Mouse (Mus musculus) forebrain, postnatal 0 days (tissue): ENCODE measurements around the gene Gm3854. TPM values are rescaled to one million over a fixed set of nuclear protein-coding genes. Genes with fewer than 3 reads are reported as not detected.
"Not testable (repeated sequence)": the region's sequence is repeated elsewhere in the genome, so short reads cannot be mapped to it uniquely, and the experiment has no call there.

ENCODE experiments used
- ATAC-seq: fragments of 200-750 bp; cut with Nextera tagmentation; 2 replicates; pipeline ENCODE4 v1.8.0; 2017; ENCODE audit warnings: mild to moderate bottlenecking, moderate library complexity
- DNase-seq: peaks from one replicate; pipeline ENCODE4 v3.0.0-alpha.2; 2015
- H3K27ac ChIP-seq: fragments of 300-500 bp; sonication (generic); 2 replicates; pipeline ENCODE4 v1.5.1; 2014; ENCODE audit warnings: low read depth, mild to moderate bottlenecking, antibody characterized with exemption, low read length, moderate library complexity, mixed read lengths
- H3K27me3 ChIP-seq: fragments of 300-500 bp; sonication (generic); 2 replicates; pipeline ENCODE4 v1.6.1; 2014; ENCODE audit warnings: mild to moderate bottlenecking, low read length, mixed read lengths; ENCODE audit not compliant: insufficient read depth
- H3K36me3 ChIP-seq: fragments of 300-500 bp; sonication (generic); 2 replicates; pipeline ENCODE4 v1.6.1; 2014; ENCODE audit warnings: mild to moderate bottlenecking, moderate library complexity; ENCODE audit not compliant: insufficient read depth
- H3K4me1 ChIP-seq: fragments of 300-500 bp; sonication (generic); 2 replicates; pipeline ENCODE4 v1.6.1; 2014; ENCODE audit warnings: antibody characterized with exemption; ENCODE audit not compliant: insufficient read depth
- H3K4me2 ChIP-seq: fragments of 300-500 bp; sonication (generic); 2 replicates; pipeline ENCODE4 v1.6.1; 2014; ENCODE audit warnings: low read depth, mild to moderate bottlenecking, moderate library complexity
- H3K4me3 ChIP-seq: fragments of 300-500 bp; sonication (generic); 2 replicates; pipeline ENCODE4 v1.5.1; 2014; ENCODE audit warnings: low read depth, low read length, mixed read lengths
- H3K9ac ChIP-seq: fragments of 300-500 bp; sonication (generic); 2 replicates; pipeline ENCODE4 v1.6.1; 2014; ENCODE audit warnings: mild to moderate bottlenecking
- H3K9me3 ChIP-seq: fragments of 300-500 bp; sonication (generic); 2 replicates; pipeline ENCODE4 v1.6.1; 2016; ENCODE audit warnings: low read length
- CTCF ChIP-seq: sonication (generic); IDR thresholded peaks from 2 replicates; pipeline ENCODE4 v1.5.1; 2016; ENCODE audit warnings: antibody characterized with exemption, control low read depth, low read depth
- WGBS: fragments of 180-500 bp; shearing (Covaris S2); extraction: QIAGEN DNeasy Blood & Tissue Kit; methylation state at CpG from one replicate; pipeline ENCODE4 v1.1.7; 2014; 5-methylcytosine and 5-hydroxymethylcytosine counted together
- polyA plus RNA-seq: library from polyadenylated mRNA; unstranded; fragments of >200 nt; fragmentation: Nextera tagmentation; extraction: Ambion mirVana; gene quantifications from 2 replicates; pipeline ENCODE4 v1.2.1, GENCODE M21; 2015
- total RNA-seq: library from RNA; depleted of rRNA; stranded (reverse); fragments of >200 nt; gene quantifications from 2 replicates; pipeline ENCODE4 v1.2.3, GENCODE M21; 2014; rRNA removed

Gm3854 gene
- 5.8 and 7.8 TPM in 2 replicates for total RNA-seq
- polyA plus RNA-seq, result 1.5 and 4.6 TPM in 2 replicates

- H3K4me2 ChIP-seq, result peak within 1 kb of the TSS; percentile 41
- peak within 1 kb of the TSS; percentile 55 for H3K4me3 ChIP-seq
- H3K36me3 ChIP-seq, result no peaks in the 10 kb centered on the region
- DNase-seq (peak; percentile 94), ATAC-seq (peak; percentile 96)
- no peak for TF ChIP-seq CTCF
- no peaks in the 10 kb centered on the region for H3K9me3 ChIP-seq
- no peaks in the 10 kb centered on the region for H3K27me3 ChIP-seq
- H3K4me1 ChIP-seq, result no peaks in the 10 kb centered on the region
- H3K27ac ChIP-seq, result peak within 1 kb of the TSS; percentile 78
- under 1% methylated on average over 26 of the region's 26 CpGs for WGBS
- peak within 1 kb of the TSS; percentile 60 for H3K9ac ChIP-seq
Measured at GRCm38 (mm10) chr7:6343501-6344071, at the start of gene Gm3854. Gm3854 (plus strand) TSS chr7:6343759.

- H3K4me3 ChIP-seq, H3K27me3 ChIP-seq, ATAC-seq, H3K4me2 ChIP-seq, H3K9me3 ChIP-seq, DNase-seq, H3K9ac ChIP-seq, H3K4me1 ChIP-seq, H3K27ac ChIP-seq: not testable (repeated sequence)
- peaks cover 44% of the 10 kb centered on the region for H3K36me3 ChIP-seq
- WGBS, result 84% methylated on average over 11 of the region's 11 CpGs
Measured at GRCm38 (mm10) chr7:6300796-6301195, 42.8 kb upstream of the Gm3854 start.

DNA sequence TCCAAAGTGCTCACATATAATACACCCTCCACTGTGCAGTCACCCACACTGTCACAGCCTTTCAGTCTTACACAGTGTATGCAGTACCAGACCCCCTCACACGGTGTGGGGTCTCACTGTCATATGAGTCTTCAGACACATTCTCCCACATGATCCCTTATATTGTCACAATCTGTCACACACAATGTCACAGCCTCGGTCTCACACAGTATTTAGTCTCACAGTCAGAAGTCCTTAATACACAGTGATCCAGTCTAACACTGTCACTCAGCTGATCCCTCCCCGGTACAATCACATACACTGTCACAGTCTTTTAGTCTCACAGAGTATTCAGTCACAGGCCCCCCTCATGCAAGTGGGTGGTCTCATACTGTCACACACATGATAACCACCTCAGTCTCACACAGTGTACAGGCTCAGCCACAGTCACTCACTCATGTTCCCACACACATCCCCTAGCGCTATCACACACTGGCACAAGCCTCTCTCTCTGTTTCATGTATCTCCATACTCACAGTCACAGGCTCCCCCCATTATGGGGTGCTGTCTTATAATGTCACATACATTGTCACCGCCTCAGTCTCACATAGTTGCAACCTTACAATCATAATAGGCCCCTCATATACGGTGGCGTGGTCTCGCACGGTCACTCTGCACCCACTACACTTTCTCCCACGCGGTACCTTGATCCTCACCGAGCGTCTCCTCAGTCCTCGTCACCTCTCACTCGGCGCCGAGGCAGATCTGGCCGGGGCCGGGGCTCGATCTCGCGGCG is 12.9 kb upstream of the Gm3854 start:
- no peaks in the 10 kb centered on the region for H3K9me3 ChIP-seq
- H3K27me3 ChIP-seq, result no peaks in the 10 kb centered on the region

DNA sequence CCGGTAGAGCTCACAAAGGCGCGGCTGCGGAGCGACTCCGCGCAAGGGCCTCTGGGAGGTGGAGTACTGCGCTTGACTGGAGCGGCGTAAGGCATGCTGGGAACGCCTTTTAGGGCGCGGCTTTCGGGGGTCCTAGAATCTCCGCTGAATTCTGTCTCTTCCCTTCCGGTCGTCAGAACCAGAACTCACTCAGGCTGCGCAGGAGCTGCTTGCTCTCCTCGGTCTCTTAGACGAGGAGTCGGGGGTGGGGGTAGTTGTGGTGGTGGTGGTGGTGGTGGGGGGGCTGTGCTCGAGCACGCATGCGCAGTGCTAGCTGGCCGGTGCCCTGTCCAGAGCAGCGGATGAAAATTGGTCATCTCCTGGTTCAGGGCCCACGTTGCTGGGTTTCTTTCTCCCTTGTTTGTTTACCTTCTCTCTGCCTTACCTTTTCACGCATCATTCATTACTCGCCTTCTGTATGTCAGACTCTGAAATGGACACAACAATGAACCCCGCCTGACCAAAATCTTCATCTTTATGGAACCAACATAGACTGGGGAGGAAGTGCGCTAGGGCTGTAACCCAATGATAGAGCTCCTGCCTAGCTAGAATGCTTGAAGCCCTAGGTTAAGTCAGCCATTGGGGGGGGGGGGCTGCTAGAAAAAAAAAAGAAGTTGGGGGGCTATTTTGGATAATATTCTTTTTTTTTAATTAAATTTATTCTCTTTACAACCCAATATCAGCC is 12.2 kb upstream of the Gm3854 start, which contains the start of gene Zfp583:
Gene Zfp583, minus strand, starts transcription at position 53 of the 724 bp plus-strand sequence.
- no peaks in the 10 kb centered on the region for H3K27me3 ChIP-seq
- DNase-seq (peak; percentile 96), ATAC-seq (peak; percentile 95)
- TF ChIP-seq CTCF, result no peak
- peaks cover 8% of the 10 kb centered on the region; the same call in 1 of the 2 replicates for H3K4me1 ChIP-seq
- peak within 1 kb of the TSS; percentile 60 for H3K4me3 ChIP-seq
- H3K36me3 ChIP-seq, result peaks cover 17% of the 10 kb centered on the region
- WGBS, result 9% methylated on average over 30 of the region's 31 CpGs
- peak within 1 kb of the TSS; percentile 84 for H3K9ac ChIP-seq
- peak within 1 kb of the TSS; percentile 90 for H3K27ac ChIP-seq
- H3K9me3 ChIP-seq, result no peaks in the 10 kb centered on the region
- peak within 1 kb of the TSS; percentile 56 for H3K4me2 ChIP-seq

More for the DNA sequence above, 12.9 kb upstream of the Gm3854 start:
- 10% methylated on average over 23 of the region's 23 CpGs for WGBS
- TF ChIP-seq CTCF, result no peak
- Histone ChIP-seq H3K9ac (peak overlapping the region; percentile 84), H3K4me2 (peak overlapping the region; percentile 56), H3K4me3 (peak overlapping the region; percentile 60), H3K4me1 (peaks cover 8% of the 10 kb centered on the region; the same call in 1 of the 2 replicates), H3K27ac (peak overlapping the region; percentile 90), H3K36me3 (peaks cover 23% of the 10 kb centered on the region)
- DNase-seq (peak; percentile 73), ATAC-seq (peak; percentile 86)

- TF ChIP-seq CTCF, result no peak
- Histone ChIP-seq H3K9me3 (no peaks in the 10 kb centered on the region), H3K9ac (no peak overlapping the region), H3K4me2 (no peak overlapping the region), H3K27me3 (no peaks in the 10 kb centered on the region), H3K4me3 (no peak overlapping the region), H3K36me3 (no peaks in the 10 kb centered on the region), H3K4me1 (no peaks in the 10 kb centered on the region), H3K27ac (no peak overlapping the region)
- no peak for ATAC-seq
- no peak for DNase-seq
- WGBS, result 78% methylated on average over 5 of the region's 5 CpGs
Measured at GRCm38 (mm10) chr7:6339865-6340264, 3.7 kb upstream of the Gm3854 start.

- Histone ChIP-seq H3K4me2 (peak overlapping the region; percentile 41), H3K36me3 (no peaks in the 10 kb centered on the region), H3K27me3 (no peaks in the 10 kb centered on the region), H3K9me3 (no peaks in the 10 kb centered on the region), H3K4me3 (peak overlapping the region; percentile 55), H3K9ac (peak overlapping the region; percentile 60), H3K27ac (0 out of 2 replicates have a peak overlapping the region, but pooled peaks have one; percentile 78), H3K4me1 (no peaks in the 10 kb centered on the region)
- no peak for DNase-seq
- TF ChIP-seq CTCF, result no peak
- 34% methylated on average over 10 of the region's 10 CpGs for WGBS
- peak; percentile 10; the same call in 1 of the 2 replicates for ATAC-seq
Measured at GRCm38 (mm10) chr7:6344124-6344523, 565 bp downstream of the Gm3854 start.
